Mouse (Mus musculus): Measurements from ENCODE around the gene Pfn1. TPM values are rescaled to one million over a fixed set of nuclear protein-coding genes. Genes with fewer than 3 reads are reported as not detected.
A peak's percentile ranks its signal among the peaks of the same experiment; 100 is the strongest.

Gene Pfn1
- polyA plus RNA-seq, 1 experiment = 113 TPM

DNA sequence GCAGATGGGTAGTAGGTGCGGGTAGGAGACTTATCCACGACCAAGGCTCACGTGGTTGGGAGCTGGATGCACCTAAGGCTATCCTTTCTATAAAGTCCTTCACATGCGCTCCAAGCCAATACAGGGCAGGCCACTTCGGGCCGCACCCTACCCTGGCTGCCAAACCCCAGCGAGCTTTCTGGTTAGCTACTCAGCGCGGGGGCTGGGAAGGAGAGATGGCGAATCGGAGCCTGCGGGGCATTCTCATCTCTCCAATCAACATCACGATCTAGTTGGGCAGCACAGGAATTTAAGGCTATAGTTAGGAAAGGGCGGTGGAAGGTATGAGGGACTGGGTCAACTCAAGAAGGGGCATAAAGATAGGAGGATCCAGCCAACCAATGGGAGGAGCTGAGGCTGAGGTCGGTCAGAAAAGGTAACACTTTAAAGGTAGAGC, 13.9 kb upstream of the Pfn1 start:
- H3K36me3 ChIP-seq (ENCODE audit: control insufficient read depth, insufficient read depth, low read length) = no peaks in the 10 kb centered on the region; the same call in 1 of the 2 replicates
- peak overlapping the region; percentile 95 for H3K4me3 ChIP-seq (ENCODE audit: control insufficient read depth, low read depth, low read length)
- H3K27ac ChIP-seq (ENCODE audit: control insufficient read depth, insufficient read depth, low read depth, low read length) = peak overlapping the region; percentile 96
- peaks cover 16% of the 10 kb centered on the region for H3K4me1 ChIP-seq (ENCODE audit: control insufficient read depth, insufficient read depth, low read length)
- no peaks in the 10 kb centered on the region for H3K27me3 ChIP-seq (ENCODE audit: control insufficient read depth, insufficient read depth, low read length)
- no peak for TF ChIP-seq CTCF (IDR thresholded peaks at IDR 0.05; ENCODE audit: control insufficient read depth, insufficient read depth, insufficient replicate concordance, low read depth, low read length)
- 0 out of 2 replicates have a peak, but pooled peaks have one; percentile 5 for TF ChIP-seq POLR2A (IDR thresholded peaks at IDR 0.05; ENCODE audit: control insufficient read depth, low read depth, low read length)

GRCm38 (mm10) chr11:70667271-70668150, 13.1 kb upstream of the Pfn1 start:
- Histone ChIP-seq H3K4me1 (ENCODE audit: control insufficient read depth, insufficient read depth, low read length) (peaks cover 16% of the 10 kb centered on the region), H3K27ac (ENCODE audit: control insufficient read depth, insufficient read depth, low read depth, low read length) (no peak overlapping the region), H3K4me3 (ENCODE audit: control insufficient read depth, low read depth, low read length) (peak overlapping the region; percentile 3; the same call in 1 of the 2 replicates), H3K27me3 (ENCODE audit: control insufficient read depth, insufficient read depth, low read length) (no peaks in the 10 kb centered on the region), H3K36me3 (ENCODE audit: control insufficient read depth, insufficient read depth, low read length) (no peaks in the 10 kb centered on the region; the same call in 1 of the 2 replicates)
- TF ChIP-seq CTCF (IDR thresholded peaks at IDR 0.05; ENCODE audit: control insufficient read depth, insufficient read depth, insufficient replicate concordance, low read depth, low read length) (no peak), POLR2A (IDR thresholded peaks at IDR 0.05; ENCODE audit: control insufficient read depth, low read depth, low read length) (no peak)

DNA sequence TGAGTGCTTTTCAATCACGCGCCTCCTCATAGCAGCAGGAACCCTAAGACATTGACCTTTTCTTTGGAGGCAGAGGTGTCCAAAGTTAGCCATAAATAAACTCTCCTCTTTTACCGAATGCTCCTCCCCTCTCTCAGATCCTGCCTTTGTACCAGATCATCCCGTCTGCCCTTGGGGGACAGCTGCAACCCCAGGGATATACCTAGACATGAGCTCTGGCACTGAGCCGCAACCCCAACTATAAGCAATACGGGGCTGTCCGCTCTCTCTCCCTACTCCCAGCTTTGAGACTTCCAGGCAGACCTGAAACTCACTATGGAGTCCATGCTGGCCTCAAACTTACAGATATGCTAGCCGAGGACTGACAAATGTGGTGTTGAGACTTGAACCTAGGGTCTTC, 12.2 kb upstream of the Pfn1 start:
- no peaks in the 10 kb centered on the region for H3K27me3 ChIP-seq (ENCODE audit: control insufficient read depth, insufficient read depth, low read length)
- TF ChIP-seq CTCF (IDR thresholded peaks at IDR 0.05; ENCODE audit: control insufficient read depth, insufficient read depth, insufficient replicate concordance, low read depth, low read length) = no peak
- no peak for TF ChIP-seq POLR2A (IDR thresholded peaks at IDR 0.05; ENCODE audit: control insufficient read depth, low read depth, low read length)
- H3K36me3 ChIP-seq (ENCODE audit: control insufficient read depth, insufficient read depth, low read length) = no peaks in the 10 kb centered on the region; the same call in 1 of the 2 replicates
- peaks cover 16% of the 10 kb centered on the region for H3K4me1 ChIP-seq (ENCODE audit: control insufficient read depth, insufficient read depth, low read length)
- H3K27ac ChIP-seq (ENCODE audit: control insufficient read depth, insufficient read depth, low read depth, low read length) = no peak overlapping the region
- H3K4me3 ChIP-seq (ENCODE audit: control insufficient read depth, low read depth, low read length) = no peak overlapping the region

DNA sequence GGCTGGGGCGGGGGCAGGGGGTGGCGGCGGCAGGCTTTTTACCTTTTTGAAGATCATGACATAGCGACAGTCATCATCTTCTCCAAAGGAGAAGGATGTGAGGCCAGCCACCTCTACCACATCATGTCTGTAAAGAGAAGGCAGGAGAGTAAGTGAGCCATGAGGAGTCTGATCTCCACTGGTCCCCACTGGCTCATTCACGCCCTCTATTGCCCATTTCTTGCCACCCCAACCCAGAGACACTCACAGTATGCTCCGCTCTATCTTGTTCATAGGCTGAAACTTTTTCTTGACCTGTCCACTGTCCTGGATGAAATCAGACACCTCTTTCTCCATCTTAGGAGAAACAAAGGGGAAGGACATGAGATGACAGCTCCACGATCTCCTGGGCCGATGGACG, 10.3 kb upstream of the Pfn1 start:
- no peak for TF ChIP-seq POLR2A (IDR thresholded peaks at IDR 0.05; ENCODE audit: control insufficient read depth, low read depth, low read length)
- no peak for TF ChIP-seq CTCF (IDR thresholded peaks at IDR 0.05; ENCODE audit: control insufficient read depth, insufficient read depth, insufficient replicate concordance, low read depth, low read length)
- Histone ChIP-seq H3K4me1 (ENCODE audit: control insufficient read depth, insufficient read depth, low read length) (peaks cover 7% of the 10 kb centered on the region), H3K36me3 (ENCODE audit: control insufficient read depth, insufficient read depth, low read length) (no peaks in the 10 kb centered on the region; the same call in none of the 2 replicates), H3K4me3 (ENCODE audit: control insufficient read depth, low read depth, low read length) (no peak overlapping the region), H3K27me3 (ENCODE audit: control insufficient read depth, insufficient read depth, low read length) (no peaks in the 10 kb centered on the region), H3K27ac (ENCODE audit: control insufficient read depth, insufficient read depth, low read depth, low read length) (no peak overlapping the region)

DNA sequence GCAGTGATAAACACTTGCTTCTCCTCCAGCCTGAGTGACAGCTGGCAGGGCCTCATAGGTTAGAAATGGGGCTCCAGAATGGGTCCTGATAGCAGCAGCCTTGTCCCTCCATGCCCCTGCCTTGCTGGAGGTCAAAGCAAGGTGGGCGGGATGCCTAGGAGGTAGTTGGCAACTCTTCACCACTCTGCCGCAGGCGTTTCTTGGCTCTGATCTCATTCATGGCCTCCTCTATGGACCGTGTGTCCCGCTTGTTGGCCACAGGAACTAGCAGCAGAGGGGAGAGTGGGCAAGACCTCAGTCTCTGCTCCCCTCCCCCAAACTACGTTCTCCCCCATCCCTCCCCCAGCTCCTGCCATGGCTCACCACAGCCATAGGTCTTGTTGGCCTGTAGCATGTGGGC, 9.5 kb upstream of the Pfn1 start:
- Histone ChIP-seq H3K4me3 (ENCODE audit: control insufficient read depth, low read depth, low read length) (no peak overlapping the region), H3K4me1 (ENCODE audit: control insufficient read depth, insufficient read depth, low read length) (peaks cover 4% of the 10 kb centered on the region), H3K36me3 (ENCODE audit: control insufficient read depth, insufficient read depth, low read length) (no peaks in the 10 kb centered on the region; the same call in none of the 2 replicates), H3K27me3 (ENCODE audit: control insufficient read depth, insufficient read depth, low read length) (no peaks in the 10 kb centered on the region), H3K27ac (ENCODE audit: control insufficient read depth, insufficient read depth, low read depth, low read length) (no peak overlapping the region)
- no peak for TF ChIP-seq POLR2A (IDR thresholded peaks at IDR 0.05; ENCODE audit: control insufficient read depth, low read depth, low read length)
- no peak for TF ChIP-seq CTCF (IDR thresholded peaks at IDR 0.05; ENCODE audit: control insufficient read depth, insufficient read depth, insufficient replicate concordance, low read depth, low read length)

GRCm38 (mm10) chr11:70663101-70663500, 8.7 kb upstream of the Pfn1 start:
- Histone ChIP-seq H3K27ac (ENCODE audit: control insufficient read depth, insufficient read depth, low read depth, low read length) (no peak overlapping the region), H3K4me1 (ENCODE audit: control insufficient read depth, insufficient read depth, low read length) (no peaks in the 10 kb centered on the region), H3K27me3 (ENCODE audit: control insufficient read depth, insufficient read depth, low read length) (no peaks in the 10 kb centered on the region), H3K4me3 (ENCODE audit: control insufficient read depth, low read depth, low read length) (no peak overlapping the region), H3K36me3 (ENCODE audit: control insufficient read depth, insufficient read depth, low read length) (no peaks in the 10 kb centered on the region; the same call in none of the 2 replicates)
- no peak for TF ChIP-seq CTCF (IDR thresholded peaks at IDR 0.05; ENCODE audit: control insufficient read depth, insufficient read depth, insufficient replicate concordance, low read depth, low read length)
- no peak for TF ChIP-seq POLR2A (IDR thresholded peaks at IDR 0.05; ENCODE audit: control insufficient read depth, low read depth, low read length)

DNA sequence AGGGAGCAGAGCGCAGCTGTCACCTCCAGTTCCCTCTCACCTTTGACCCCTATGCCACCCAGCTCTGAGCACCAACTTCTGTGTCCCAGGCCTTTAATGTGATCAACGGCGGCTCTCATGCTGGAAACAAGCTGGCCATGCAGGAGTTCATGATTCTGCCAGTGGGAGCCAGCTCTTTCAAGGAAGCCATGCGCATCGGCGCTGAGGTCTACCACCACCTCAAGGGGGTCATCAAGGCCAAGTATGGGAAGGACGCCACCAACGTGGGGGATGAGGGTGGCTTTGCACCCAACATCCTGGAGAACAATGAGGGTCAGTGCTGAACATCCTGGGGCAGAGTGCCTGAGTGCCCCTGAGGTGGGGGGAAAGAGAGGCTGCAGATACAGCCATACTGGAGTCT, 6.1 kb upstream of the Pfn1 start:
- no peaks in the 10 kb centered on the region; the same call in none of the 2 replicates for H3K36me3 ChIP-seq (ENCODE audit: control insufficient read depth, insufficient read depth, low read length)
- H3K27me3 ChIP-seq (ENCODE audit: control insufficient read depth, insufficient read depth, low read length) = no peaks in the 10 kb centered on the region
- no peak overlapping the region for H3K27ac ChIP-seq (ENCODE audit: control insufficient read depth, insufficient read depth, low read depth, low read length)
- no peak overlapping the region for H3K4me3 ChIP-seq (ENCODE audit: control insufficient read depth, low read depth, low read length)
- no peak for TF ChIP-seq CTCF (IDR thresholded peaks at IDR 0.05; ENCODE audit: control insufficient read depth, insufficient read depth, insufficient replicate concordance, low read depth, low read length)
- no peak for TF ChIP-seq POLR2A (IDR thresholded peaks at IDR 0.05; ENCODE audit: control insufficient read depth, low read depth, low read length)
- H3K4me1 ChIP-seq (ENCODE audit: control insufficient read depth, insufficient read depth, low read length) = peaks cover 16% of the 10 kb centered on the region
